Mouse (Mus musculus) limb, embryonic 11.5 days (tissue): ENCODE measurements around the gene Slc37a3. TPM values are rescaled to one million over a fixed set of nuclear protein-coding genes. Genes with fewer than 3 reads are reported as not detected.

Experiments used
- ATAC-seq: fragments of 200-750 bp; cut with Nextera tagmentation; 2 replicates; pipeline ENCODE4 v1.8.0; 2017; ENCODE audit warnings: low read depth; ENCODE audit not compliant: insufficient number of reproducible peaks, low FRiP score, low TSS enrichment
- DNase-seq: peaks from one replicate; pipeline ENCODE4 v3.0.0-alpha.2; 2015; ENCODE audit warnings: low spot score
- H3K27ac ChIP-seq: fragments of 300-500 bp; sonication (generic); replicated peaks from 2 replicates; pipeline ENCODE4 v1.5.1; 2014; ENCODE audit warnings: low read depth, mild to moderate bottlenecking, low read length
- H3K27me3 ChIP-seq: fragments of 300-500 bp; sonication (generic); 2 replicates; pipeline ENCODE4 v1.6.1; 2014; ENCODE audit warnings: mild to moderate bottlenecking, low read length, mixed read lengths; ENCODE audit not compliant: control insufficient read depth, insufficient read depth
- H3K36me3 ChIP-seq: fragments of 300-500 bp; sonication (generic); 2 replicates; pipeline ENCODE4 v1.6.1; 2014; ENCODE audit warnings: mild to moderate bottlenecking, low read length, moderate library complexity, mixed read lengths; ENCODE audit not compliant: control insufficient read depth, insufficient read depth
- H3K4me1 ChIP-seq: fragments of 300-500 bp; sonication (generic); 2 replicates; pipeline ENCODE4 v1.6.1; 2014; ENCODE audit warnings: low read length, mixed read lengths; ENCODE audit not compliant: control insufficient read depth, insufficient read depth
- H3K4me2 ChIP-seq: fragments of 300-500 bp; sonication (generic); 2 replicates; pipeline ENCODE4 v1.6.1; 2014; ENCODE audit warnings: low read depth, mild to moderate bottlenecking, moderate library complexity; ENCODE audit not compliant: severe bottlenecking
- H3K4me3 ChIP-seq: fragments of 300-500 bp; sonication (generic); 2 replicates; pipeline ENCODE4 v1.5.1; 2014; ENCODE audit warnings: low read depth, low read length
- H3K9ac ChIP-seq: fragments of 300-500 bp; sonication (generic); 2 replicates; pipeline ENCODE4 v1.6.1; 2014; ENCODE audit warnings: mild to moderate bottlenecking, low read length
- H3K9me3 ChIP-seq: fragments of 300-500 bp; sonication (generic); 2 replicates; pipeline ENCODE4 v1.6.1; 2016; ENCODE audit warnings: low read length; ENCODE audit not compliant: control insufficient read depth
- WGBS: fragments of 180-500 bp; shearing (Covaris S2); extraction: QIAGEN DNeasy Blood & Tissue Kit; methylation state at CpG from one replicate; pipeline ENCODE4 v1.1.7; 2014; 5-methylcytosine and 5-hydroxymethylcytosine counted together
- polyA plus RNA-seq: library from polyadenylated mRNA; unstranded; fragments of >200 nt; fragmentation: Nextera tagmentation; extraction: Ambion mirVana; gene quantifications from 2 replicates; pipeline ENCODE4 v1.2.1, GENCODE M21; 2014

The Slc37a3 gene
- polyA plus RNA-seq, 1 experiment from 2014 or later: 50.7 TPM

DNA sequence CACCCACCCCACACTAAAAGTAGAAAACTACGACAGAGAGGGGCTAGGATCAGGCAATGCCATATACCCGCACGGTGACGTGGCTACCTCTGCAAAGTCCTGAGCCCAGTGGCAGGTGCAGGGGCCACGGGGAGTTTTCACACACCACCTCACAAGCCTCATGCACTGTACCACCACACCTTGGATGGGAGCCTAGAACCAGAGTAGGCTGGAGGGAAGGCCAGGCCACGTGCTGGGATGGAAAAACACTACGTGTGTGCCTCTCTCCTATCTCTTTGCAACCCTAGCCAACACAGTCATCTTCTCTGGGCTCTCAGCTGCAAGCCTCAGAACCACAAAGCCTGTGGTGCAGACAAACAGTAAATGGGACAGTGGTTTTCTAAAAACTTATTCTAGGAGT lies 46.5 kb downstream of the Slc37a3 start:
- H3K9me3 ChIP-seq: no peaks in the 10 kb centered on the region
- no peak for DNase-seq
- ATAC-seq: no peak
- H3K4me1 ChIP-seq: no peaks in the 10 kb centered on the region
- H3K36me3 ChIP-seq: peaks cover 6% of the 10 kb centered on the region
- 88% methylated on average over 7 of the region's 7 CpGs for WGBS
- H3K9ac ChIP-seq: no peak overlapping the region
- no peak overlapping the region for H3K4me2 ChIP-seq
- no peak overlapping the region for H3K4me3 ChIP-seq
- H3K27me3 ChIP-seq: no peaks in the 10 kb centered on the region
- H3K27ac ChIP-seq: no peak overlapping the region

DNA sequence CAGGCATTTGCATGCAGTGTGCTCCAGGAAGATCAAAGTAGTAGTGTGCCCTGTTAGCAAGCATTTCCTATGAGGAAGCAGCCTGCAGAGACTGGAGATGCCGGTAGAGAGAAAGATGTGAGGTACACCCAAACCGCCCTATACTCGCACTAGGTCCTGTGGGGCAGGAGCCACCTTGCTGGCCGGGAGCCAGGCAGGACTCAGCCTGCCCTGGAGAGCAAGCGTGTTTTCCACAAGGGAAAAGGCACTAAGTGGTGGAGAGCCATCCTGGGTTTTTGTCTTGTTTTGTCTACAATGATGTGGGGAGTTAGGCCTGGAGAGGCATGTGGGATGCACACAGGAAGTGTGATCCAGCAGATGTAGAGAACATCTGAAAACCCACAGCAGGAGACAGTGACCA lies 57.2 kb downstream of the Slc37a3 start:
- Histone ChIP-seq H3K4me2 (no peak overlapping the region), H3K27me3 (no peaks in the 10 kb centered on the region), H3K27ac (no peak overlapping the region), H3K4me1 (no peaks in the 10 kb centered on the region), H3K4me3 (no peak overlapping the region), H3K9ac (no peak overlapping the region), H3K36me3 (no peaks in the 10 kb centered on the region), H3K9me3 (no peaks in the 10 kb centered on the region)
- no peak for DNase-seq
- no peak for ATAC-seq
- WGBS: 81% methylated on average over 5 of the region's 5 CpGs

DNA sequence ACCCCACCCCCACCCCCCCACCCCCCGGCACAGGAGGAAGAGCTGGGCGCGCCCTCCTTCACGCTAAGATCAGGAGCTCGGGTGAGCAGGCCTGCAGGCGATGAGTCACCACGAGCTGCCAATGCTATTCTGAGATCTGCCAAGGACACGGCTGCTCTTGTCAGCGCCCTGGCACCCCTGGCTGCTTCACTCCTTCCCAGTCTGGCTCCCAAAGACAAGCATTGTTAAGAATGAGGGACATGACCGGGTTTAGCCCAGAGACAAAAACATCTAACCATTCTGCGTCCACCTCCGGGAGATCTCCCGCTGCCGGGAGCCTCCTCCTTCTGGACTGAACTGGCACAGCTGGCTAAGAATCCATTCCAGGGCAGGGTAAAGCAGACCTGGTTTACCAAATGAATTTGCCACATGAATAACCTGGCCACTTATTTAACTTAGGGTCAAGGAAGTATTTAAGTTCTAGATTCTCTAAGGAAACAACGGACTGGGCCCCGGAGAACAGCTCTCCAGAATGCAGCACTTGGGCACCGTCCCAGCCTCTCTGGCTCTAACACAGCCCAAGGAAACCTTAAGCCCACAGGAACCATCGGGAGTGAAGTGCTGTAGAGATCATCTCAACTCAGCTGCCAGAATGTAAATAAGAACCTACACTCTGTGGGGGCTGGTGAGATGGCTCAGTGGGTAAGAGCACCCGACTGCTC lies 58.3 kb downstream of the Slc37a3 start:
- Histone ChIP-seq H3K27ac (no peak overlapping the region), H3K36me3 (no peaks in the 10 kb centered on the region), H3K9ac (no peak overlapping the region), H3K4me2 (no peak overlapping the region), H3K4me3 (no peak overlapping the region), H3K4me1 (no peaks in the 10 kb centered on the region), H3K9me3 (no peaks in the 10 kb centered on the region), H3K27me3 (no peaks in the 10 kb centered on the region)
- no peak for DNase-seq
- 76% methylated on average over 19 of the region's 19 CpGs for WGBS
- ATAC-seq: no peak

DNA sequence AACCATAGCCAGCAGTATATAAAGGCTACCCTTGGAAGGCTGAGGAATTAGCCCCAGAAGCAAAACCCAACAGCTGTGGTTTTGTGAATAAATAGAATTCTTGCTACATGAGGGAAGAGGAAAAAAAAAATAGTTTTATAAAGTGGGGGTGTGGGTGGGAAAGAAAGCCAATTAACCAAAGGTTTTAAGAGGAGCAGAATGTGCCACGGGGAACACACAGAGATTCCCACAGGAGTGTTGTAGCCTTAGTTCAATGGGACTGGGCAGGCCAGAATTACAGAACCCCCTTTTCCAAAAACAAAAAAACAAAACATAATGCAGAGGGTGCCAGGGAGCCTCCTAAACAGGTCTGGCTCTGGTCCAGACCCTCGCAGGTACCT lies 58.9 kb downstream of the Slc37a3 start:
- Histone ChIP-seq H3K27ac (no peak overlapping the region), H3K27me3 (no peaks in the 10 kb centered on the region), H3K9me3 (no peaks in the 10 kb centered on the region), H3K4me1 (no peaks in the 10 kb centered on the region), H3K4me3 (no peak overlapping the region), H3K4me2 (no peak overlapping the region), H3K9ac (no peak overlapping the region), H3K36me3 (no peaks in the 10 kb centered on the region)
- ATAC-seq: no peak
- WGBS: 94% methylated on average over 2 of the region's 2 CpGs
- no peak for DNase-seq

DNA sequence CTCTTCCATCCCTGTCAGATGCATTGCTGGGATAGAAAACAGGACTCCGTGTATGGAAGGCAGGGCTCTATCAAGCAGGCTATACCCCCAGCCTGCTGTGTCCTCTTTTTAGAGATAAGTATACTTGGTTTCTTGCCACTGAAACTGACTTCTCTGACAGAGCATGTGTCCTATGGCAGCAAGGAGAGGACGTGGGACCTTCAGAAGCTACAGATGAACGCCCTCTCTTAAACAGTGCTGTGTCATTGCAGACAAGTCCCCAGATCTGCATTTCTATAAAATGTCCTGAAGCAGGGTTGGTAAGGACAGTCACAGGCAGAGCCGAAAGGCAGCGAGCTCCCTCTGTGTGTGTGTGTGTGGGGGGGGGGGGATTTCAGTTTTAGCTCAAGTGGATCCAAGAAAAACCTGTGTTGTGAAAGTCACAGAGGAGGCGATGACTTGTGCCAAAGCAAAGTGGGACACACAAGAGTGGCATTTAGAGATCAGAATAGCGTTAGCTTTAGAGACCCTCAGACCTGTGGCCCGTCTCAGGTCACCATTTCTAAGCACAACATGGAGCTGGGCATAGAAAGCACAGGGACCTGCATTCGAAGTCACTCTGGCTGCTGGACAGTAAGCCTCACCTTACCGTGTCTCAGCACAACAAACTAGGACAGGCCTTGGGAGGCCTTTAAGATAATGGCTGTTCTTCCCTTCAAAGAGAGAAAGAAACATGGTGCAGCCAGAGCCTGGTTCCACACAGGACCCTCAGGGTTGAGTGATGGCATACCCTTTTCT lies 59.4 kb downstream of the Slc37a3 start:
- no peaks in the 10 kb centered on the region for H3K27me3 ChIP-seq
- no peak overlapping the region for H3K9ac ChIP-seq
- 83% methylated on average over 10 of the region's 10 CpGs for WGBS
- DNase-seq: no peak
- no peaks in the 10 kb centered on the region for H3K36me3 ChIP-seq
- no peak overlapping the region for H3K4me3 ChIP-seq
- H3K4me2 ChIP-seq: no peak overlapping the region
- ATAC-seq: no peak
- H3K9me3 ChIP-seq: no peaks in the 10 kb centered on the region
- no peak overlapping the region for H3K27ac ChIP-seq
- no peaks in the 10 kb centered on the region for H3K4me1 ChIP-seq

DNA sequence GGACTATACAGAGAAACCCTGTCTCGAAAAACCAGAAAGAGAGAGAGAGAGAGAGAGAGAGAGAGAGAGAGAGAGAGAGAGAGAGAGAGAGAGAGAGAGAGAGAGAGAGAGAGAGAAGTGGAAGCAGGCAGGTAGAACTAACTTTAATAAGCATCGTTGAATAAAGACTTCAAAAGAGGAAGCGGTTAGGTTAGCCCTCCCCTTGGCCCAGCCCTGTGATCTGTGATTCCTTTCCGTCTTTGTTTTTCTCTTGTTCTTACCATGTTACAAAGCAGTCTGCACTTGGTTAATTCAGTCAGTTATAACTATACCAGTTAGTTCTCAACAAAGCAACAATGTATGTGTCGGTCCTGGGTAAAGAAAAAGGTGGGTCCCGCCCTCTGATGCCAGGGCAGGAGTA lies 61.4 kb downstream of the Slc37a3 start:
- no peak overlapping the region for H3K4me3 ChIP-seq
- ATAC-seq: no peak
- no peak for DNase-seq
- H3K9me3 ChIP-seq: no peaks in the 10 kb centered on the region
- no peaks in the 10 kb centered on the region for H3K4me1 ChIP-seq
- 91% methylated on average over 5 of the region's 6 CpGs for WGBS
- no peak overlapping the region for H3K9ac ChIP-seq
- no peaks in the 10 kb centered on the region for H3K27me3 ChIP-seq
- H3K4me2 ChIP-seq: no peak overlapping the region
- no peaks in the 10 kb centered on the region for H3K36me3 ChIP-seq
- no peak overlapping the region for H3K27ac ChIP-seq

DNA sequence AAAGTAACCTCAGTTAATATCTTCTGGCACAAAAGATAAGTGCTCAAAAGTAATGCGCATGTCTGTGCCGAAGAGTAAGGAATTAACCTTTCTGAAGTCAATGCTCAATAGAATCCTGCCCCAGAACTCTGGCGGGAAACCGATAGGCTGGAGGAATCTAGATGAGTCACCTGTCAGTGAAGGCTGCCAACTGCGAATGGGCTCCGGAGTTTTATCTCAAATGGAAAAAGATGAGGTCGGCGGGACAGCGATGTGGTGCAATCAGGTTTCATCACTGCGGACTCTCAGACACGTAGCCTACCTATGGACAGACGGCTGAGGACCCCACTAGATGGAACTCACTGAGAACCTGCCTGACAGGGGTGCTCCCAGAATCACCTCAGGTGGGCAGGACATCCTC lies 63.0 kb downstream of the Slc37a3 start:
- H3K27me3 ChIP-seq: no peaks in the 10 kb centered on the region
- H3K4me2 ChIP-seq: no peak overlapping the region
- H3K27ac ChIP-seq: no peak overlapping the region
- no peaks in the 10 kb centered on the region for H3K4me1 ChIP-seq
- no peaks in the 10 kb centered on the region for H3K9me3 ChIP-seq
- DNase-seq (no peak), ATAC-seq (no peak)
- WGBS: 95% methylated on average over 12 of the region's 12 CpGs
- no peak overlapping the region for H3K4me3 ChIP-seq
- no peak overlapping the region for H3K9ac ChIP-seq
- no peaks in the 10 kb centered on the region for H3K36me3 ChIP-seq

DNA sequence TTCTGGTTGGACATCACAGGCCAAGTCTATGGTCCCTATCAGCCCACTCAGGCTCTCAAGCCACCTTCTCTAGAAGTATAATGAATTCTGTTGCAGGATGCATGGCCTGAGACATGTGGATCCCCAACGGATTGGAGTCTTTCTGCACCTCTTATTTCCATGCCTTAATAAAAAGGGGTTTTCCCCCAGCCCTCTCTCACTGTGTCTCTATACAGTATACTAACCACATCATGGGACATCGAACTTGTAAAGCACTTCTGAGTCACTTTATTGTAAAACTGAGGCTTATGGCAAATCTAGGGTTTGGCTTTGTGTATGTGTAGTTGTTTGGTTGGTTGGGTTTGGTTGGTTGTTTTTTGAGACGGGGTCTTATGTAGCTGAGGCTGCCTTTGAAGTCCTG lies 65.7 kb downstream of the Slc37a3 start:
- no peaks in the 10 kb centered on the region for H3K9me3 ChIP-seq
- H3K4me1 ChIP-seq: no peaks in the 10 kb centered on the region

More for the DNA sequence above, 65.7 kb downstream of the Slc37a3 start:
- no peak overlapping the region for H3K27ac ChIP-seq
- no peak overlapping the region for H3K9ac ChIP-seq
- H3K4me3 ChIP-seq: no peak overlapping the region
- no peaks in the 10 kb centered on the region for H3K36me3 ChIP-seq
- DNase-seq: no peak
- H3K4me2 ChIP-seq: no peak overlapping the region
- H3K27me3 ChIP-seq: no peaks in the 10 kb centered on the region
- ATAC-seq: no peak
- WGBS: 84% methylated on average over 3 of the region's 3 CpGs
